In genomic region chr5:34201396-34201795, GRCm38 (mm10) we compare ENCODE assay signal across 12 mouse cellular contexts. TPM values are rescaled to one million over a fixed set of nuclear protein-coding genes. Genes with fewer than 3 reads are reported as not detected.
DNase-seq lines count a peak whose midpoint lies in the region; ATAC-seq and TF ChIP-seq lines count a peak whose summit lies in the region.
"Had no signal": no experiment of that assay in that cellular context is flagged by ENCODE, and none has a peak within 500 bp of the region (broad histone marks: within the 10 kb centered on the region; RNA-seq: fewer than 3 reads in every experiment).

No protein-coding gene starts in this region.

- no peaks in the 10 kb centered on the region for H3K4me1 ChIP-seq in liver, postnatal 0 days (ENCODE audit: insufficient read depth)
- H3K4me1 ChIP-seq in kidney, embryonic 16.5 days (ENCODE audit: insufficient read depth, low read length): no peaks in the 10 kb centered on the region
- H3K4me1 ChIP-seq in intestine, embryonic 16.5 days (ENCODE audit: control insufficient read depth, insufficient read depth, low read length): no peaks in the 10 kb centered on the region
- H3K4me1 ChIP-seq: midbrain, embryonic 12.5 days had no signal

- peak; percentile 54 to 63 for DNase-seq in cerebellum, postnatal 10 days
- no peak for DNase-seq in cerebellum, adult 9-11 months
- no peak for DNase-seq in liver, postnatal 0 days
- no peak for DNase-seq in liver
- DNase-seq in splenic B cell, adult 2 months (ENCODE audit: low read depth, low spot score): peak; percentile 44
- no peak for DNase-seq in ovary, postnatal 36 days (ENCODE audit: low spot score)
- DNase-seq: cerebellum, adult 11 months; layer of hippocampus, adult 9-11 months had no signal

- H3K4me2 ChIP-seq in liver, postnatal 0 days (ENCODE audit: low read depth, low read length): no peak overlapping the region
- H3K4me2 ChIP-seq in kidney, embryonic 16.5 days (replicated peaks; ENCODE audit: low read depth, low read length): no peak overlapping the region
- no peak overlapping the region for H3K4me2 ChIP-seq in intestine, embryonic 16.5 days (ENCODE audit: low read depth, low read length)
- H3K4me2 ChIP-seq: midbrain, embryonic 12.5 days had no signal

- H3K27me3 ChIP-seq in liver, postnatal 0 days (ENCODE audit: insufficient read depth, low read length): no peaks in the 10 kb centered on the region
- no peaks in the 10 kb centered on the region for H3K27me3 ChIP-seq in kidney, embryonic 16.5 days (ENCODE audit: insufficient read depth, low read length)
- H3K27me3 ChIP-seq in splenic B cell, adult 2 months (ENCODE audit: control insufficient read depth, insufficient read depth, low read length, poor library complexity, severe bottlenecking): no peaks in the 10 kb centered on the region
- no peaks in the 10 kb centered on the region for H3K27me3 ChIP-seq in intestine, embryonic 16.5 days (replicated peaks; ENCODE audit: control insufficient read depth, insufficient read depth, low read length)
- H3K27me3 ChIP-seq: midbrain, embryonic 12.5 days had no signal

- TF ChIP-seq EP300 in liver, postnatal 0 days (IDR thresholded peaks at IDR 0.05; ENCODE audit: low read depth): no peak

- no peak overlapping the region for H3K9ac ChIP-seq in liver, postnatal 0 days (replicated peaks)
- H3K9ac ChIP-seq in kidney, embryonic 16.5 days (replicated peaks; ENCODE audit: low read length): no peak overlapping the region
- H3K9ac ChIP-seq in intestine, embryonic 16.5 days (ENCODE audit: low read depth, low read length): no peak overlapping the region
- H3K9ac ChIP-seq: midbrain, embryonic 12.5 days had no signal

- no peaks in the 10 kb centered on the region for H3K9me3 ChIP-seq in liver, postnatal 0 days (ENCODE audit: low read length)
- no peaks in the 10 kb centered on the region for H3K9me3 ChIP-seq in kidney, embryonic 16.5 days (ENCODE audit: low read length)
- H3K9me3 ChIP-seq in intestine, embryonic 16.5 days (ENCODE audit: control insufficient read depth, low read length): no peaks in the 10 kb centered on the region
- H3K9me3 ChIP-seq: midbrain, embryonic 12.5 days had no signal

- H3K4me3 ChIP-seq in liver, postnatal 0 days (ENCODE audit: low read depth, low read length): no peak overlapping the region
- no peak overlapping the region for H3K4me3 ChIP-seq in kidney, embryonic 16.5 days (ENCODE audit: low read length)
- H3K4me3 ChIP-seq in intestine, embryonic 16.5 days (ENCODE audit: low read length): no peak overlapping the region
- H3K4me3 ChIP-seq: midbrain, embryonic 12.5 days had no signal

- TF ChIP-seq CTCF in liver, postnatal 0 days (IDR thresholded peaks at IDR 0.05; ENCODE audit: low read depth): peak; percentile 41

- no peak for ATAC-seq in liver, postnatal 0 days
- 0 out of 2 replicates have a peak, but pooled peaks have one; percentile 54 for ATAC-seq in kidney, embryonic 16.5 days (ENCODE audit: low FRiP score, low TSS enrichment)
- no peak for ATAC-seq in intestine, embryonic 16.5 days
- ATAC-seq: forebrain, embryonic 14.5 days had no signal

- WGBS in liver, postnatal 0 days (ENCODE audit: insufficient replicate concordance): 46% methylated on average over 2 of the region's 2 CpGs
- WGBS in kidney, embryonic 16.5 days: 47% methylated on average over 2 of the region's 2 CpGs
- WGBS in intestine, embryonic 16.5 days: 70% methylated on average over 2 of the region's 2 CpGs

- H3K36me3 ChIP-seq in liver, postnatal 0 days (replicated peaks; ENCODE audit: insufficient read depth, low read length): no peaks in the 10 kb centered on the region
- H3K36me3 ChIP-seq in kidney, embryonic 16.5 days (ENCODE audit: insufficient read depth, low read length): no peaks in the 10 kb centered on the region
- H3K36me3 ChIP-seq in splenic B cell, adult 2 months (ENCODE audit: control insufficient read depth, insufficient read depth, low read length, poor library complexity, severe bottlenecking): no peaks in the 10 kb centered on the region
- no peaks in the 10 kb centered on the region for H3K36me3 ChIP-seq in intestine, embryonic 16.5 days (ENCODE audit: control insufficient read depth, insufficient read depth, low read length)
- H3K36me3 ChIP-seq: midbrain, embryonic 12.5 days had no signal

- H3K27ac ChIP-seq in liver, postnatal 0 days (ENCODE audit: low read depth): no peak overlapping the region
- H3K27ac ChIP-seq in kidney, embryonic 16.5 days (ENCODE audit: low read length): no peak overlapping the region
- H3K27ac ChIP-seq in intestine, embryonic 16.5 days (ENCODE audit: low read length): no peak overlapping the region
- H3K27ac ChIP-seq: midbrain, embryonic 12.5 days had no signal

RNA-seq across cellular contexts. Expression of gene Mxd4, which starts 13.9 kb away (rescaled TPM):
- polyA plus RNA-seq in liver, postnatal 0 days (2015; fragmentation: Nextera tagmentation; extraction: Ambion mirVana): 7.5 and 9.4 TPM in 2 replicates
- polyA plus RNA-seq in kidney, embryonic 16.5 days (2015; fragmentation: Nextera tagmentation; extraction: Ambion mirVana): 50.2 and 50.9 TPM in 2 replicates
- 20.2 TPM in 2 replicates for polyA plus RNA-seq in intestine, embryonic 16.5 days (2015; fragmentation: Nextera tagmentation; extraction: Ambion mirVana)

RNA-seq across cellular contexts. Expression of gene Haus3, which starts 32.1 kb away (rescaled TPM):
- 12.3 and 14.0 TPM in 2 replicates for polyA plus RNA-seq in liver, postnatal 0 days (2015; fragmentation: Nextera tagmentation; extraction: Ambion mirVana)
- 33.7 and 36.0 TPM in 2 replicates for polyA plus RNA-seq in kidney, embryonic 16.5 days (2015; fragmentation: Nextera tagmentation; extraction: Ambion mirVana)
- 23.9 and 25.7 TPM in 2 replicates for polyA plus RNA-seq in intestine, embryonic 16.5 days (2015; fragmentation: Nextera tagmentation; extraction: Ambion mirVana)

RNA-seq across cellular contexts. Expression of gene Poln, which starts 32.1 kb away (rescaled TPM):
- polyA plus RNA-seq in liver, postnatal 0 days (2015; fragmentation: Nextera tagmentation; extraction: Ambion mirVana): 0.38 and 0.47 TPM in 2 replicates
- polyA plus RNA-seq in kidney, embryonic 16.5 days (2015; fragmentation: Nextera tagmentation; extraction: Ambion mirVana): 0.45 and 1.2 TPM in 2 replicates
- 0.23 and 0.24 TPM in 2 replicates for polyA plus RNA-seq in intestine, embryonic 16.5 days (2015; fragmentation: Nextera tagmentation; extraction: Ambion mirVana)

Comparison
In these comparisons a context has a peak if more than half of its experiments do, and no peak if none do; other contexts are left out.
1. DNase-seq: peak in cerebellum, postnatal 10 days (2 of 2) and splenic B cell, adult 2 months (single experiment); none in cerebellum, adult 9-11 months (single experiment), liver, postnatal 0 days (single experiment), liver (single experiment) and ovary, postnatal 36 days (single experiment).